Mouse (Mus musculus): ENCODE results near the gene Usp30.

Gene Usp30

DNA sequence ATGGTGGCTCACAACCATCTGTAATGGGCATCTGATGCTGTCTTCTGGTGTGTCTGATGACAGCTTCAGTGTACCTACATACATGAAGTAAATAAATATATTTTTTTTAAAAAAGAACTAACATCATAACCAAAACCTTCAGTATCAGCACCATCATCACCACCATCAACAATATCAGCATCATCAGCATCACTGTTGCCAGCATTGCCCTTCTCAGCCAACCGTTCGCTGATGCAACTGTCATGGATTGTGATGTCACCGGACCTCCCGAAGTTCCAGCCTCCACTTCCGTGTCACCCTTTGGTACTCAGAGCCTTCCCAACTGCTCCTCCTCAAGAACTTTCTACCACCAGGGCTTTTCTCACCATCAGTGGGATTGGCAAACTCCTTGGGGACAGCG, at the start of gene Usp30:
Gene Usp30 (plus strand): TSS at position 301 of the 400 bp plus-strand sequence.
- DNase-seq, result no peak

DNA sequence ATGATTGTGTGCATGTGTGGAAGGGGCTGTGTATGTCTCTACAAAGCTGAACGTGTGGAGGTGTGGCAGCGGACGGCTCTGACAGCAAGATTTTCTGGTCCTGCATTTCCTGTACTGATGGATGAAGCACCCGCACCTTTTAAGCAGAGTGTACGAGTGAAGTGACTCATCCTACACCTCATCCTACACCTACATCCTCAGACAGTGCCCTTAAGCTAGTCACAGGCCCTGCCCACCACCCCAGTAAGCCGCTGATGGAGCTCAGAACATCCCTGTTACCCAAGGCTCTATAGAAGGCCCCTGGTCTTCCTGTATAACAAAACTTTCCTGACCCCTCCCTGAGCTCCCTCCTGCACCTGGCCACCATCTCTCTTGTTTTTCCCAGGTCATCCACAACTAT, 40.9 kb upstream of the Usp30 start:
- DNase-seq, result no peak

DNA sequence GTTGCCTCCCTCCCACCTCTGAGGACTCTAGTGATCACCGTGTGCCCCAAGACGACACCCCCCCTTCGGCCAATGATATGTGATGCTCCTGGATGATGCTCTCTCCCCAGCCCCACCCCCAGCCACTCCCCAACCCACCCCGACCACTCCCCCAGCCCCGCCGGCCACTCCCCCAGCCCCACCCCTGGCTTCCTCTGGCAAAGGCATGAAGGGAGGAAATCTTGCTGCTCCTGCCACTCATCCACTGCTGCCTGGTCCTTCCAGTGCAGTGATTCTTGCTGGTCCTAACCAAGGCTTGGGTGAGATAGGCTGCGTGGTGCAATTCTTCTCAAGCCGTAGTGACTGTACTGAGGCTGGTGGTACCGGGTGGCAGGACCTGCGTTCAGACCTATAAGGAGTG, 40.4 kb upstream of the Usp30 start:
- DNase-seq, result no peak

DNA sequence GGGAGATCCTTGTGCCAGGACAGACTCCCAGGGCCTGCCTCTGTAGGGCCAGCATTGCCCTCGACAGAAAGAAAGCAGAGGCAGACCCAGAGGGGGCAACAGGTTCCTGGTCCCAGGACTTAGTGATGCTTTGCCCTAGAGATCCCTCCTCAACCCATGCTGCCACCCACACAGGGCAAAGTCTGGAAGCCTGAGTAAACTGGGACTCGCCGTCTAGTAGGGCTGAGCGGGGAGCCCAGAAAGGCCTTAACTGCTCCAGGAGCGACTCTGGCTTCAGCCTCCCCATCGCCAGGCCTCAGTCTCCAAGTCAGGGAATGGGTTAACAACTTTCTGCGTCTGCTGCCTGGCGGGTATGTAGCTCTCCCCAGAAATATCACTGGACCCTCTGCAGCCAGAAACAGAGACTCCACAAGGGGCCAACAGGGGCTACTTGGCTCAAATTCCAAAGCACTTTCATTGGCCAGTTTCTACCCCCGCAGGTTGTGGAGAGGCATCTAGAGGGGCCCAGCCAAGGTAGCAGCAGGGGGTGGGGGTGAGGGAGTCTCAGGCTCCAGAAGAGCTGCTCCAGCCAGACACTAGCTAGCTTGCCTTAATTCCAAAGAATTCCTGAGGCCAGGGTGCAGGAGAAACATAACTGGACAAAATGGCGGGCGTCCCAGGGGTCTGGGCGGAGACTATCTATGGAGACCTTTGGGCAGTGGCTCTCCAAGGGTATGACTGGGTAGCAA, 37.9 kb upstream of the Usp30 start:
- no peak for DNase-seq

DNA sequence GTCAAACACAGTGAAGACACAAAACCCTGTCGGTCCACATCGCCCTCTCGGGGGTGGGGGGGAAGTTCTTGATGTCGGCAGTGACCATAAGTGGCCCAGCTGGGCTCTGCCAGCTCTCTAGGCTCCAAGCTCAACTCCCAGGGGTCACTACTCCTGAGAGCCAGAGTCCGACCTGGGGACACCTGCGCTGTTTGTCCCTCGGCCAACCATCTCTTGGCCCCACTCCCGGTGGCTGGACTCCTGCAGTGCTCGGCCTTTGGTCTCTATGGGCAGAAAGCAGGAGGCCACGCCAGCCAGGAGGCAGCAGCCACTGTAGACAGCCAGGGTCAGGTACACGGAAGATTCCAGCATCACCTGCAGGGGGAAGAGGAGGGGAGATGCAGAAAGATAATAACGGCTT, 37.1 kb upstream of the Usp30 start:
- DNase-seq, result no peak

DNA sequence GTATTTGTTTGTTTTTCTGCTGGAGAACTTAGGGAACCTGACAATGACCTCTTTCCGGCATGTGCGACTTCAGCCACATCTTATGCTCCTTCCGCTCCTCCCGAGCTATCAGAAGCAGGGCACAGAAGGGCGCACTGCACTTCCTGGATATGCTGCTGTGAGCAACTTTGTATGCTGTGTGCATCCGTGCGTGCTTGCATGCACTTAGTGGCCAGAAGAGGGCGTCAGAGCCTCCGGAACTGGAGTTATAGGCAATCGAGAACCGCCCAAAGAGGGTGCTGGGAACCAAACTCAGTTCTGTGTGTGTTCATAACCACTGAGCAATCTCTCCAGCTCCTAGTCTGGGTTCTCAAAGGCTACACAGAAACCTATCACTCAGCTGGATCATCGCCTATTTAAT, 34.6 kb upstream of the Usp30 start:
- no peak for DNase-seq

DNA sequence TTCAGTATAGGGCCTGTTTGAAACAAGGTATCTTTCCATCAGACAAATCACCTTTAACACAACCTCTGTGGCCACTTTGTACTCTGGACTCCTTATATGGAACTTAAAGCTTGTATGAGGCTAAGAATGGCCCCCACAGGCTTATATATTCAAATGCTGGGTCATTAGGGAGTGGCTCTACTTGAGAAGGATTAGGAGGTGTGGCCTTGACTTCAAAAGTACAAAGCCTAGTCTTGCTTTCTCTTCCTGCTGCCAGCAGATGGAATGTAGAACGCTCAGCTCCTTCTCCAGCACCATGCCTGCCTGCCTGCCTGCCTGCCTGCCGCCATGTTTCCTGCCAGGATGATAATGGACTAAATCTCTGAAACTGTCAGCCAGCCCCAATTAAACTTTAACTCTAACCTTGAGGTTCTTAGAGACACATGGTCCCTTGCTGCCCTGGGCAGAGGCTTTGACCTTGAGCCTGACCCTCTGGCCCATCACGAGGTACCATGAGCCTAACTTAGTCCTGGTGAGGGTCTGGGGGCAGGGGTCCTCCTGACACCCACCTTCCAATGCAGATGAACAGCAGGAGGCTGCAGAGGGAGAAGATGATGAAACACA, 33.0 kb upstream of the Usp30 start:
- no peak for DNase-seq

DNA sequence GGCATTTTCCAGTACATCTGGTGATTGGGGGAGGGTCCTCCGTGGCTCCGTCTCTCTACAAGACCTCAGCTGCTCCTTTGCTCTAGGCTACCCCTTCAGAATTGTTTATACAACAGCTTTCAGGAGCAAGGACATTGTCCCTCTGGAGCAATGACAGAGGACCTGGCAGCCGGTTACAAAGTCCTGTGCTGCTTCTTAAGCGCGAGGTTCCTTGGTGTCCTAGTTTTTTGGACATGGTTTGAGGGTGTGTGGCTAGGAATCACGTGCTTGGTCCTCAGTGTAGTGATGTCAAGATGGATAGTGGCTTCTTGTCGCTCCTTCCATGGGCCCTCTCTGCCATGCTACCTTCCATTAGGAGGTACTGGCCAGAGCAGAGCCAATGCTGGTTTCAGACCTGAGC, 30.9 kb upstream of the Usp30 start:
- no peak for DNase-seq

DNA sequence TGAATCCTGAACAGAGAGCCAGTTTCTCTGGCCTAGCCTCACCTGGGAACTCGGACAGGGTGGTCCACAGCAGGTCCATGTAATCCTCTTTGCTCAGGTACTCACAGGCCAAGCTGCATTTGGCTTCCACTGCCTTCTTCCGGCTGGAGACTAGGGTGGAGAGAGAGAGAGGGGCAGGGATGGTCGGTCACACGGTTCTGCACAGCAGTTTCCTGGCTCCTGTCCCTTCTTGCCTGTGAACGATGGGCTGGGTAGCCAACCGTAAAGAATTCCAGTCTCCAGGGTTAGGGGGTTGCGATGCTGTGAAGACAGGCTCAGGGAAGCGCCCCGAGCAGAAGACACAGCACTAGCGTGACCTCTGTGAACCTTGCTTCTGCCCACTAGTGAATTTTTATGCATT, 30.1 kb upstream of the Usp30 start:
- no peak for DNase-seq

DNA sequence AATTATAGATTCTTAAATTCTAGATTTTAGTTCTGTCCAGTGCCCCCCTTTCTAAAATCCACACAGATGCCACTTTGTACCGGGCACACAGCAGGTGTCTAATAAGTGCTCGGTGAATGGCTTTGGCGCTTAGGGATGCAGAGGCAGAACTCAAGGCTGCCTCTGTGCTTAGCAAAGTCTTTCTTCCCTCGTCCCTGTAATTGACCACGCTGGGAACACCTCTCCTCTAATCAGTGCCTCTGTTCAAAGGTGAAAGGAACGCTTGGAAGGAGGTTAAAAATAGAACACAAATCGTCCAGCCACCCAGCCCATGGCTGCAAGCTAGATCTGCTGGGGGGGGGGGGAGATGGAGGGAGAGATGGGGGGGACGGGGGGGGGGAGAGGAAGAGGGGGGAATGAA, 24.8 kb upstream of the Usp30 start:
- DNase-seq, result no peak

DNA sequence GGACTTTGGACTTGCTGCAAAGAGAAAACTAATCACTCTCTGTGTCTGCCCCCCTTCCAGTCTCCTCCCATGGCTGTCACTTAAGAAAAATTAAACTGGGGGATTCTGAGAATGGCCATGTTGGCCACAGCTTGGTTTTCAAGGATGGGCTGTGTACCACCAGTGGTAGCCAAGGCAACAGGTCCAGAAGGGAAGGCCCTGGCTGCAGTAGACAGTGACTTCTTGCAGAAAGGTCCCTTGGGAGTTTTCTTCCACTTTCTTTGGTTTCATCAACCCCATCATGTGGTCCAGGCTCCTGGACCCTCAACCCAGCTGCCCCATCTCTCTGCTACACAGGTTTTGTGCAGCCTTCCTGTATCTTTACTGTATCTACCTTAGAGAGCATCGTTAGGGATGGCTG, 24.4 kb upstream of the Usp30 start:
- no peak for DNase-seq

DNA sequence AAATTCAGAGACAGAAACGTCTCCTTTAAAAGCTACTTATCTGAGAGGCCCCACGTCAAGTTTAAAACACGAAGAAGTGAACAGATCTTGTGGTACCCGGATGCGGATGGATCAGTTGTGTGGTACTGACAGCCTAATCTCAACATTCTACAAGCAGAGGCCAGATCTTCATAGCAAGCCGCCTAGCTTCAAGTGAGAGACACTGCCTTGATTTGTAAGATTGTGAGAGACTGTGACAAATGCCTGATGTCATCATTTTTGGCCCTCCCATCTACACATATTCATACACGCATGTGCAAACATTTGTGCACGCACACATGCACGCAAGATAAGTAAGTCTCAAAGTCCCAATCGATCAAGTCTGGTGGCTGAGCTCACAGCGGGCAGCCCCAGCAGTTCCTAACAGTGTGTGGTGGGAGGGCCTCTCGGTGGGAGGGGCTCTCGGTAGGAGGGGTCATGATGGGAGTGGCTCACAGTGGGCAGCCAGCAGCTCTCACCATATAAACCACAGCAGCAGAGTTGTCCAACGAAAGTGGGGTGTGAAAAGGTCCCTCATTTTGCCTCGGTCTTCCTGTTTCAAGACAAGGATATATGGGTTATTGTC, 23.8 kb upstream of the Usp30 start:
- DNase-seq, result no peak

DNA sequence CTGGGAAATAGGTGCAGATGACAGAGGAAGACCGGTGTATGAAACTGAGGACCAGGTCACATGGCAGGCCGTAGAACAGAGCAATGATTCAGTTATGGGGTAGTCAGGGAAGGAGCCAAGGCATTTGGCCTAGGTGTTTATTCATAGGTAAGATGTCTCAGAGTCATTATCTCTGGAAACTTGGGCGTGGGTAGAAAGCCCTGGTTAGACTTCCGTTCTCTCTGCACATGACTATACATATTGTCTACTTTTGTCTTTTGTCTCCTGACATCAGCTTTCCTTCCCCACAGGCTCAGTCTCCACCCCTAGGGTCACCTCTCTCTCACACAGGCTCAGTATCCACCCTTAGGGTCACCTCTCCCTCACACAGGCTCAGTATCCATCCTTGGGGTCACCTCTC, 21.5 kb upstream of the Usp30 start:
- no peak for DNase-seq

DNA sequence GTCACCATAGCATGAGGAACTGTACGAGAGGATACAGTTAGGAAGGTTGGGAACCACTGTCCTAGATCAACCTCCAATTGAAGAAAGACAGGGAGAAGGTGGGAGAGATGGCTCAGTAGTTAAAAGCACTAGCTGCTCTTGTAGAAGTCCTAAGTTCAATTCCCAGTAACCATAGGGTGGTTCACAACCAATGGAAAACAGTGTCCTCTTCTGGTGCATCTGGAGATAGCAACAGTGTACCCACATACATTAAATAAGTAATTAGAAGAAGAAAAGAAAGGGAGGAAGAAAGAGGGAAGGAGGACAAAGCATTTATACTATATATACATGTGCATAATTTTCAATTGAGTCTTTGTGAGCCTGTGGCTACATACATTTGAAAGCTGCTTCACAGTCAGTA, 20.1 kb upstream of the Usp30 start:
- DNase-seq, result no peak

DNA sequence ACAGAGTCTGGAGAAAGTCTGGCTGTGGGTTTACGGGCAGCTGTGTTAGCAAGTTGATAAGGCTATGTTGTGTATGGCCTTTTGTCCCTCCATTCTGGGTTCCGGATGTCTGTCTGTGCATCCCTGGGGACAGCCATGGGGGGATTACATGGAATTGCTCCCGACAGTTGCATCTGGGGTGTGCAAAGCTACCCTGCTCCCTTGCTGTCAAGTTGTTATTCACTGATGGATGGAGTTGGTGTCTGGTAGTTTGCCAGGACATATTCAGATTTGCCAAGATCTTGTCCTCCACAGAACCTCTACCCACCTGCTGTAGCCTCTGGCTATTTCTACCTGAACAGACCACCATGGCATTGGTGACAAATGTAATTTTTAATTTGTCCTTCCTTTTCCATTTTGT, 19.1 kb upstream of the Usp30 start:
- DNase-seq, result no peak

DNA sequence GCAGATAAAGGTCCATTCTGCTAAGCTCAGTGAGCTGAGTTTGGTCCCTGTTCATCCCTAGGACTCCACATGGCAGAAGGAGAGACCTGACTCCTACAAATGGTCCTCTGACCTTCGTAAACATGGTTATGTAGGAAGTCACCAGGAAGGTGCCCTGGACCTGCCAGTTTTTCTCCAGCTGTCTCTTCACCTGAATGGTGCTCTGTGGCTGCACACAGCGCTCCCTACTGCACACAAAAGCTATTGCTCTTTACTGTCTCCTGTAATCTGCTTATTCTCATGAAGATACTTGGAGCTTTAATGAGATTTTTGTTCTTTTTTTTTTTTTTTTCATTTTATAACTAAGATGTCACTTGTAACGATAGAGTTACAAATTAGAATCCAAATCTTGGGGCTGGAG, 18.7 kb upstream of the Usp30 start:
- DNase-seq, result no peak

DNA sequence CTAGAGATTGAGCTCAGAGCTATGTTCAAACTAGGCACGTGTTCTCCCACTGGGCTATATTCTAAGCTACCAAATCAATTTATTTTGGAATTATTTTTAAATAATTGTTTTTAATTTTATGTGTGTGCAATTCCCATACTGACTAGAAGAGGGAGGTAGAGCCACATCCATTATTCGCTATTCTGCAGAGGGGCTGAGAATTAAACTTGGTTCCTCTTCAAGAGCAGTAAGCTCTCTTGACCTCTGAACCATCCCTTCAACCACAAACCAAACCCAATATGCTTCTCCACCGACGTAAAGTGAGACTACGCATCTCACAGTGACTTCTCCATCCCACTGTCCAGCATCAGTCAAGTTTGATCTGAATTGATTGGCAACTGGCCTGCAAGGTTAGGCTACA, 18.1 kb upstream of the Usp30 start:
- DNase-seq, result no peak

DNA sequence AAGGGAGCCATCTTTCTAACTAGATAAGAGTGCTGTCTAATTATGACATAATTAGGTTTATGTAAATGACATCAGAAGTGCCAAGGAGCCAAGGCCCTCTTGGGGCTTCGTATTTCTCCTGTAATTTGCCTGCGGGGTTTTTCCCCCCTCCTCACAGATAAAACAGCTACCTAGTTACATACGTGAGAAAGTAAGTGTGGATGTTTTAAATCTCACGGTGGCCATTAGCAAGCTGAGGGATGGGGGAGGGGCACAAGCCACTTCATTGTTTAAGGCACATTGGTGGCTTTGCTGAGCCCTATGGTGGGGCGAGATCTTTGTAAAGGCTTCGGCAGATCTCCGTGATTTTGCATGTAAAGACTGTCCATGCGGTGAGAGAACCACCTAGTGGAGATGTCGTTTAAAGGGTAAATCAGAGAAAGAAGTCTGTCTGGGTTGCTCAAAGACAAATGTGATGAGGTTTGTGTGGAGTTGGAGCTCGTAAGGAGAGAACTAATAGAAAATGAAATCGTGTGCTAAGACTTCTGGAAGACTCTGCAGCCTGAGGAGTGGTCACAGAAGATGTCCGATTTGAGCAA, 16.4 kb upstream of the Usp30 start:
- DNase-seq, result no peak

DNA sequence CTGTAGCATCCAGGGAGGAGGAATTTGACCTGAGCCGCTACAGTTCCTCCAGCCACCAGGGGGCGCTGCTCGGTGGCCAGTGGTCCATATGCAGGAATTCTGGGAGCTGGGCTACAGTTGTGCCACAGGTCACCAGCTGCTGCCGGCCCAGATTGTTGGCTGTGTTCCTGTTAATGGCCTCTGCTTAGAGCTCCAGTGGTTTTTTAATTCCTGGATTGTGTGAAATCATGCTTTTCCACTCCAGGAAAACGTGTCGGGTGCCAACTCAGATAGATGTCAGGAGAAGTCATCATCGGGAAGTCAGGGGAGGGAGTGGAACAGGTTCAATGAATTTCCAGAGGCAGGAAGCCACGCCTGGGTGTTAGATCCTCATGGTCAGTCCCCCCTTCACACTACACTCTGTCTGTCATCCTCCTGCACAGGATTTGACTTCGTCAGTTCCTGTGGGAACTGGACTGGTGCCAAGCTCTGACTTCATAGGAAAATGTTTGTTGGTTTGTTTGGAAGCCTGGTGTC, 13.0 kb upstream of the Usp30 start:
- peak; percentile 99 for DNase-seq

DNA sequence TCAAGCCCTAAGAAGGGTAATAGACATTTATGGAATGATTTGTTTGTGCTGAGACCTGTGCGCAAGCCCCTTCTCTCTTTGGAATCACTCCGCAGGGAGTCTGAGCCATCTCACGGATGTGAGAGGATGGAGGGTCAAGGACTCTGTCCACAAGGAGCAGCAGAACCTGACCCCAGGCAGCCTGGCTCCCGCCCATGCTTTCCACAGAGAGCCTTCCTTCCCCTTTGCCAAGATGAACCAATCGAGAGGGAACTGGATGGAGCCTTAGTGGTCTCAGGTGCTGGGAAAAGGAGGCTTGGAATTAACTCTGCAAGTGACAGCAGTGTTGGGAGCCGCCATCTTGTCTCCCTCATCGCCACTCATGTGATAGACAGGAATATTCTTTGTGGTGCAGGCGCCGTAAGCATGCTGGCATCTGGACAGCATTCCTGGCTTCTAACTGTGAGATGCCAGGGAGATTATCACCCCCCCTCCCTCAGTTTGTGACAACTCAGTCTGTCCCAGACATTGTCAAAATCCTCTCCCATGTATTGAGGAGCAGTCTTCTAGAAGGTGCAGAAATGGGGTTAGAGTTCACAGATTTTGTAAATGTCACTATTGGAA, 8.0 kb upstream of the Usp30 start:
- DNase-seq, result no peak

DNA sequence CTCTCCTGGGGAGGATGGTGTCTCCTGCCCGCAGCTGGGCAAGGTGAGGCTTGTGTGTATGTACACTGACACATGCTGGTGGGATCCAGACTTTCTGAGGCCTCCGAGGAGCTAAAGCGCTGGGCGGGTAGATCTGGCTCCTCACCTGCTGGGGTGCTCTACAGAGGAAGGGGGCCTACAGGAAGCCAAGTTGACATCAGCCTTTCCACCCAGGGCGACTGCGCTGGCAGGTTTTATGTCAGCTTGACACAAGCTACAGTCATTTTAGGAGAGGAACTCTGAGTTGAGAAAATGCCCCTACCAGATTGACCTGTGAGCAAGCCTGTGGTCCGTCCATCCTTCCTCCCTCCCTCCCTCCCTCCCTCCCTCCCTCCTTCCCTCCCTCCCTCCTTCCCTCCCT, 3.6 kb upstream of the Usp30 start:
- no peak for DNase-seq

DNA sequence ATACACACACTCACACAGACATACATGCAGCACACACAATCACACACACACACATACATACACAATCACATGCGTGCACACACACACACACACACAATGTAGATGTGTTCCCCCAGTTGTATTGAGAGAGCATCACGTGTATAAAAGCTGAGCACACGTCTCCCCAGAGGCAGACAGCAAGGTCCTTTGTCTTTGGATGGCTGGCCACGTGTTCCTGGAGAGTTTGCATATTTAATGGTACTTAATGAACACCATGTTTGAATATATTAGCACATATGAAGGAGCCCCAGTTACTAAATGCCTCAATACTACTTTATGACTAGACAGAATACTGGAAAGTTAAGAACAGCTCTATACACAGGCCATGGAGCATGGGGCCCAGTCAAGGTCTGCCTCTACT, 1.3 kb upstream of the Usp30 start:
- DNase-seq, result no peak

DNA sequence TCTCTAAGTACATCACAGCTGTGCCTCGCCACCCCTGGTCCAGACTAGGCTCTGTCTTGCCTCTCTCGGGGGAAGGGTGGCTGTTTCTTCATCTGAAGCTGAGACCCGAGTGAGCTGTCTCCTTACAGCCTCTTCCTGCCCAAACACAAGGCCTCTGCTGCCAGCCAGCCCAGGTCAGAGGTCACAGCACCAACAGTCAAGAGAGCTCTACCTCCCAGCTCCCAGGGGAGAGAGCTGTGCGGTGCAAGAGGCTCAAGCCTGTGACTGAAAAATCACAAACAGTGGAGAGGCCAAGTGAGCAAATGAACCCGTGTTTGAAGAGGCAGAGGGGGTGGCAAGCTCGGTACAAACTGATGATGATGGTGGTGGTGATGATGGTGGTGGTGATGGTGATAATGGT, 1.3 kb downstream of the Usp30 start:
- DNase-seq, result no peak

DNA sequence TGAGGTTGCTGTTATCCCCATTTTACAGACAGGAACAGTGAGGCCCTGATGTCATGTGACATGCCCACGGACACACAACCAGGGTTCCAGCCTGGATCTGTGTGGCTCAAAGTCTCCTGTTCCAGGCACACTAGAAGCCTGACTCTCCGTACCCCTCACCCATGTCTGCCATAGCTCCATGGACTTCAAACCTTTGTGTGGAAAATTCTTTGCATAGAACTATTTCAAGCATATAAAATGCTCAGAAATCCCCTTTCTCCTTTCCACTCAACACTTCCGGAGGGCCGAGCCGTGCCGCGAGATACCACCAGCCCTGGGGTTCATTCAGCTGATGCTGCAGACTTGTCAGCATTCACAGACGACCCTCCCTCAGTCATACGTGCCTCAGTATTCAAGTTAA, 2.3 kb downstream of the Usp30 start:
- DNase-seq, result no peak
